10 mouse cellular contexts compared by ENCODE assay signal in the genomic region with DNA sequence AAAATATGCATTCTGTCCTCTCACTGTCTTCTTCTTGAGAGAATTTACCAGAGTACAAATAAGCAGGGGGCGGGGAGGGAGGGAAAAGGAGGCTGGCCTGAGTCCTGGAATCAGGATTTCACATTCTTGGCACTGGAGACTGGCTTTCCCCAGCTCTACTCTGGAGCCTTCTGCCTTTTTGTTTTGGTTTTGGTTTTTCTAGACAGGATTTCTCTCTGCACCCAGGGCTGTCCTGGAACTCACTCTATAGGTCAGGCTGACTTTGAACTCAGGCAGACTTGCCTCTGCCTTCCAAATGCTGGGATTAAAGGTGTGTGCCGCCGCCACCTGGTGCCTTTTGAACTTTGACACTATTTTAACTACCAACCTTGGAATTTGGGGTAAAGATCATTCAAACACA. TPM values are rescaled to one million over a fixed set of nuclear protein-coding genes. Genes with fewer than 3 reads are reported as not detected.
DNase-seq lines count a peak whose midpoint lies in the region; ATAC-seq and TF ChIP-seq lines count a peak whose summit lies in the region.
"Had no signal": no experiment of that assay in that cellular context is flagged by ENCODE, and none has a peak within 500 bp of the region (broad histone marks: within the 10 kb centered on the region; RNA-seq: fewer than 3 reads in every experiment).

No protein-coding gene starts in this region.

- no peak overlapping the region for H3K4me2 ChIP-seq in forebrain, embryonic 14.5 days (ENCODE audit: low read length)
- no peak overlapping the region for H3K4me2 ChIP-seq in forebrain, embryonic 13.5 days
- no peak overlapping the region for H3K4me2 ChIP-seq in kidney, embryonic 15.5 days
- H3K4me2 ChIP-seq: liver, embryonic 13.5 days had no signal

- no peaks in the 10 kb centered on the region for H3K27me3 ChIP-seq in forebrain, embryonic 14.5 days (replicated peaks; ENCODE audit: control insufficient read depth, insufficient read depth, low read length)
- H3K27me3 ChIP-seq in forebrain, embryonic 13.5 days: no peaks in the 10 kb centered on the region
- H3K27me3 ChIP-seq in kidney, adult 2 months (replicated peaks; ENCODE audit: control insufficient read depth, insufficient read depth, low read length): no peaks in the 10 kb centered on the region
- H3K27me3 ChIP-seq in kidney, embryonic 15.5 days: no peaks in the 10 kb centered on the region
- H3K27me3 ChIP-seq: liver, embryonic 13.5 days had no signal

- H3K9ac ChIP-seq in forebrain, embryonic 14.5 days (ENCODE audit: low read length): no peak overlapping the region
- no peak overlapping the region for H3K9ac ChIP-seq in forebrain, embryonic 13.5 days
- H3K9ac ChIP-seq in kidney, embryonic 15.5 days: no peak overlapping the region
- H3K9ac ChIP-seq: liver, embryonic 13.5 days had no signal

- H3K9me3 ChIP-seq in forebrain, embryonic 14.5 days (replicated peaks; ENCODE audit: control insufficient read depth, low read length): no peaks in the 10 kb centered on the region
- H3K9me3 ChIP-seq in forebrain, embryonic 13.5 days (replicated peaks): no peaks in the 10 kb centered on the region; the same call in 1 of the 2 replicates
- no peaks in the 10 kb centered on the region for H3K9me3 ChIP-seq in kidney, embryonic 15.5 days (replicated peaks)
- H3K9me3 ChIP-seq: liver, embryonic 13.5 days had no signal

- H3K4me1 ChIP-seq in forebrain, embryonic 14.5 days (ENCODE audit: control insufficient read depth, insufficient read depth, low read length): peaks cover 16% of the 10 kb centered on the region
- peaks cover 25% of the 10 kb centered on the region for H3K4me1 ChIP-seq in forebrain, embryonic 13.5 days
- peaks cover 9% of the 10 kb centered on the region for H3K4me1 ChIP-seq in kidney, adult 2 months (ENCODE audit: control insufficient read depth, insufficient read depth, low read length)
- H3K4me1 ChIP-seq in kidney, embryonic 15.5 days: peaks cover 20% of the 10 kb centered on the region

- H3K4me3 ChIP-seq in forebrain, embryonic 14.5 days (ENCODE audit: low read depth, low read length): no peak overlapping the region
- H3K4me3 ChIP-seq in forebrain, embryonic 13.5 days: no peak overlapping the region
- no peak overlapping the region for H3K4me3 ChIP-seq in kidney, adult 2 months (ENCODE audit: insufficient read depth, low read depth, low read length)
- no peak overlapping the region for H3K4me3 ChIP-seq in kidney, embryonic 15.5 days (replicated peaks)
- H3K4me3 ChIP-seq: erythroblast, embryonic 14.5 days; liver, embryonic 13.5 days had no signal

- no peak overlapping the region for H3K27ac ChIP-seq in forebrain, embryonic 14.5 days (ENCODE audit: low read depth, low read length)
- no peak overlapping the region for H3K27ac ChIP-seq in forebrain, embryonic 13.5 days
- H3K27ac ChIP-seq in kidney, adult 2 months (ENCODE audit: insufficient read depth, low read depth, low read length): no peak overlapping the region
- no peak overlapping the region for H3K27ac ChIP-seq in kidney, embryonic 15.5 days
- H3K27ac ChIP-seq: liver, embryonic 13.5 days had no signal

- no peak for TF ChIP-seq CTCF in kidney, adult 2 months (conservative IDR thresholded peaks at IDR 0.05; ENCODE audit: insufficient read depth, insufficient read length, low read depth, low read length)

- TF ChIP-seq POLR2A in kidney, adult 2 months (IDR thresholded peaks at IDR 0.05; ENCODE audit: low read depth, low read length): no peak

- DNase-seq in forebrain, embryonic 14.5 days (ENCODE audit: low spot score): peak; percentile 49
- peak; percentile 58 for DNase-seq in kidney, adult 2 months
- DNase-seq in 3T3-L1 (ENCODE audit: low read depth, low spot score): peak; percentile 33
- DNase-seq in kidney, adult 9 months: peak; percentile 58
- DNase-seq in spleen, postnatal 36 days (ENCODE audit: low spot score in 2 of 2): no peak
- DNase-seq: liver, embryonic 13.5 days had no signal

- no peaks in the 10 kb centered on the region for H3K36me3 ChIP-seq in forebrain, embryonic 14.5 days (ENCODE audit: control insufficient read depth, insufficient read depth, low read length)
- peaks cover under 1% of the 10 kb centered on the region for H3K36me3 ChIP-seq in forebrain, embryonic 13.5 days (ENCODE audit: poor library complexity, severe bottlenecking)
- H3K36me3 ChIP-seq in kidney, adult 2 months (ENCODE audit: control insufficient read depth, insufficient read depth, low read length): peaks cover 1% of the 10 kb centered on the region; the same call in 1 of the 2 replicates
- H3K36me3 ChIP-seq in kidney, embryonic 15.5 days: 0 out of 2 replicates have a peak, but pooled peaks cover under 1% of the 10 kb centered on the region

- no peak for ATAC-seq in forebrain, embryonic 14.5 days
- ATAC-seq in forebrain, embryonic 13.5 days: no peak
- ATAC-seq in kidney, embryonic 15.5 days (replicated peaks; ENCODE audit: low FRiP score): no peak
- no peak for ATAC-seq in megakaryocyte, adult 5-6 weeks (ENCODE audit: poor library complexity, severe bottlenecking)

- WGBS in forebrain, embryonic 14.5 days: 85% methylated on average over 3 of the region's 3 CpGs
- WGBS in forebrain, embryonic 13.5 days: 68% methylated on average over 3 of the region's 3 CpGs
- WGBS in kidney, adult 2 months: 44% methylated on average over 3 of the region's 3 CpGs
- WGBS in kidney, embryonic 15.5 days: 68% methylated on average over 3 of the region's 3 CpGs

RNA-seq across cellular contexts. Expression of gene Gtf2a1, which starts 48.1 kb away (rescaled TPM):
- 50.7 and 50.8 TPM in 2 replicates for polyA plus RNA-seq in forebrain, embryonic 14.5 days (2014; fragmentation: Nextera tagmentation; extraction: Ambion mirVana)
- polyA plus RNA-seq in forebrain, embryonic 13.5 days (2015; fragmentation: Nextera tagmentation; extraction: Ambion mirVana): 62.5 and 69.4 TPM in 2 replicates
- 12.4 and 14.2 TPM in 2 replicates for polyA plus RNA-seq in kidney, adult 2 months (2012; rRNA removed)
- 46.6 and 50.0 TPM in 2 replicates for polyA plus RNA-seq in kidney, embryonic 15.5 days (2015; fragmentation: Nextera tagmentation; extraction: Ambion mirVana)
- total RNA-seq in megakaryocyte, adult 5-6 weeks (2015): 30.8 and 32.9 TPM in 2 replicates
- 33.6 and 37.7 TPM in 2 replicates for total RNA-seq in megakaryocyte, adult 5-6 weeks (2017)

Comparison
In these comparisons a context has a peak if more than half of its experiments do, and no peak if none do; other contexts are left out.
1. DNase-seq: peak in forebrain, embryonic 14.5 days (single experiment), kidney, adult 2 months (single experiment), 3T3-L1 (single experiment) and kidney, adult 9 months (single experiment); none in spleen, postnatal 36 days (0 of 2).